Mouse (Mus musculus): Measurements from ENCODE around the gene Zfp91. TPM values are rescaled to one million over a fixed set of nuclear protein-coding genes. Genes with fewer than 3 reads are reported as not detected.

The Zfp91 gene
- 10 to 100 TPM; 85.1 to 88.8 TPM for total RNA-seq (2023)

DNA sequence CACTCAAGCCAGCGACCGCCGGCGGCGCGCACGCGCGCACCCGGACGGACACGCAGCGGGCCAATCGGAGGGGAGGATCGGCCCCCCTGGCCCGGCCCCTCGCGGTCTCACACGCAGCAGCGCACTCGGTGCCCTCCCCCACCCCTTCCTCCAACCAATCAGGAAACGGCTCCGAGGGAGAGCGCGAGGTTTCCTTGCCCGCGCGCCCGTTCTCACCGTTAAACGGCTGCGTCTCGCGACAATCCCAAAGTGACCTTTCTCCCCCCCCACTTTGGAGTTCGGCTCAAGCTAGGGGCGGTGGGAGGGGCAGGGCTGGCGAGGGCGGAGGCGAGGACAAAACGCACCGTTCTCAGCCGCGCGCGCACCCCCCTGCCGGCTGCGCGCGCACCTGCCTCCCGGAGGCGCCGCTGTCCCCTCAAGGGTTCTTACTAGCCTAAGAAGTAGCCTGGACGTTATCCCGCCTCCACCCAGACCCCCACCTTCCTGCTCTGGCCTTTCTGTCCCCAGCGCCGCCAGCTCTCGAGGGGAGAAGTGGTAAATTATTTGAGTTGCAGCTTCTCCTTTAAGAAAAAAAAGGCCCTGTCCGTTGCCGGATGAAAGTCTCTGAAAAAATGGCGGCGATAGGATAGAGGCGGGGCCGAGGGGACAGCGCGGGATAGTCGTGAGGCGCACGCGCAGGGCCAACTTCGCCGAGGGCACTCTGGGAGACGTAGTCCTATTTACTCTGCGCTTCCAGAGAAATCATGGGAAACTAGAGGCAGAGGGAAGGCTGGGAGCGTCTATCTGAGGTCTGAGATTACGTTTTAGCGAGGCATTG lies at the start of gene Zfp91, which contains the start of gene Lpxn:
Gene Zfp91 (minus strand): TSS at position 616 of the 817 bp plus-strand sequence.
Gene Lpxn (plus strand): TSS at position 683 of the 817 bp plus-strand sequence.

DNA sequence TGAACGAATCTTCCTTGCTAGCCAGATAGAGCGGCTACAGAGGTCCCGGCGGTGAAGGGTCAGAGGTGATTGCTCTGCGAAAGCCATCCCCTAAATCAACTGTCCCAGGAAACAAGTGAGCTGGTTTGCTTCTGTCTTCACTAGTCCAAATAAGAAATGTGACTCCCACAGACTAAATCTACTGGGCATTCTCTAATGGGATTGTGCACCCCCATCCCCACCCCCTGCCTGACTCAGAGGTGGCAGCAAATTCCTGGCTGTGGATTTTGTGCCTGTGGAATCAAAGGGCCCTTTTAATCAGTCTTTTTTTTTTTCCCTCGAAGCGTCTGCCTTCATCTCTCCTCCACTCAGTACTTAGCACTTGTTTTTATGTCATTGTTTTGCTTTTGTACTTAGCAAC lies 30.6 kb downstream of the Zfp91 start, which contains the start of gene Cntf:
Gene Cntf (minus strand): TSS at position 325 of the 400 bp plus-strand sequence.

Other genes starting within 250 kb of the Zfp91 start
- not detected for gene Gm4952, start 196.2 kb downstream of the Zfp91 start, total RNA-seq (2023)
- gene Glyat, start 162.8 kb downstream of the Zfp91 start, total RNA-seq (2023), result not detected
- gene Olfr1442, start 125.7 kb downstream of the Zfp91 start, total RNA-seq (2023), result not detected
- not detected for gene Olfr1443, start 118.0 kb downstream of the Zfp91 start, total RNA-seq (2023)
- not detected for gene Keg1, start 100.3 kb downstream of the Zfp91 start, total RNA-seq (2023)
- 1 to 10 TPM; 5.7 to 6.1 TPM for gene Cntf, start 30.5 kb downstream of the Zfp91 start, total RNA-seq (2023)
- gene Lpxn, start 67 bp upstream of the Zfp91 start, total RNA-seq (2023), result 10 to 100 TPM; 42.7 to 50.1 TPM
- gene Gm5244, start 50.6 kb upstream of the Zfp91 start, total RNA-seq (2023), result 1 to 10 TPM; 4.5 to 5.5 TPM
- gene Olfr1444, start 61.2 kb upstream of the Zfp91 start, total RNA-seq (2023), result 1 to 10 TPM in 1 of 2 experiments, not detected in 1; 1.1 TPM
- not detected for gene Olfr1445, start 87.7 kb upstream of the Zfp91 start, total RNA-seq (2023)
- gene Olfr1446, start 97.4 kb upstream of the Zfp91 start, total RNA-seq (2023), result not detected
- gene Olfr1447, start 107.6 kb upstream of the Zfp91 start, total RNA-seq (2023), result not detected
- gene Olfr1448, start 128.3 kb upstream of the Zfp91 start, total RNA-seq (2023), result not detected
- not detected for gene Olfr1449, start 134.7 kb upstream of the Zfp91 start, total RNA-seq (2023)
- gene Olfr1450, start 154.1 kb upstream of the Zfp91 start, total RNA-seq (2023), result not detected
- not detected for gene Olfr1451, start 198.9 kb upstream of the Zfp91 start, total RNA-seq (2023)
- not detected for gene Olfr1453, start 232.2 kb upstream of the Zfp91 start, total RNA-seq (2023)